Mouse (Mus musculus): Measurements from ENCODE around the gene Zdhhc23. TPM values are rescaled to one million over a fixed set of nuclear protein-coding genes. Genes with fewer than 3 reads are reported as not detected.

Gene Zdhhc23
- polyA plus RNA-seq, 1 experiment from 2014 or later = 0.59 TPM

DNA sequence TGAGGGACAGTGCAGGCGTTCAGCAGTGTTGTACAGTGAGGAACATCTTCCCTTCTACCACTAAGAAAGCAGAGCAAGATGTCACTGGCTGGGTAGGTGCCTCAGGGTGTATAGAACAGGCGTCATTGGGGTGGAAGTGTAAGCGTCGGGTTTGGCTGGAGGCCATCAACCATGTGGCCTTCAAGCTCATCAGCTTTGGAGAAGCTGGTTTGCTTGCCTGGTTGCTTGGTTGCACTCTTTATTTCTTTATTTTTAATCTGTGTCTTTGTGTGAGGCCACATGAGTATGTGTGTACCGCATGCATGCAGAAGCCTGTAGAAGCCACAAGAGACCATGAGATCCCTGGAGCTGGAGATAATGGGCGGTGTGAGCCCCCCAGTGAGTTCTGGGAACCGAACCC is 47.3 kb downstream of the Zdhhc23 start:
- 88% methylated on average over 7 of the region's 7 CpGs for WGBS
- H3K9me3 ChIP-seq = no peaks in the 10 kb centered on the region
- no peak overlapping the region for H3K4me2 ChIP-seq (replicated peaks)
- H3K27me3 ChIP-seq = no peaks in the 10 kb centered on the region
- H3K4me3 ChIP-seq = no peak overlapping the region
- no peak overlapping the region for H3K27ac ChIP-seq
- no peaks in the 10 kb centered on the region for H3K4me1 ChIP-seq
- H3K36me3 ChIP-seq = no peaks in the 10 kb centered on the region
- no peak for ATAC-seq (ENCODE audit: insufficient number of reproducible peaks, insufficient read depth, low FRiP score, low TSS enrichment)
- no peak overlapping the region for H3K9ac ChIP-seq

DNA sequence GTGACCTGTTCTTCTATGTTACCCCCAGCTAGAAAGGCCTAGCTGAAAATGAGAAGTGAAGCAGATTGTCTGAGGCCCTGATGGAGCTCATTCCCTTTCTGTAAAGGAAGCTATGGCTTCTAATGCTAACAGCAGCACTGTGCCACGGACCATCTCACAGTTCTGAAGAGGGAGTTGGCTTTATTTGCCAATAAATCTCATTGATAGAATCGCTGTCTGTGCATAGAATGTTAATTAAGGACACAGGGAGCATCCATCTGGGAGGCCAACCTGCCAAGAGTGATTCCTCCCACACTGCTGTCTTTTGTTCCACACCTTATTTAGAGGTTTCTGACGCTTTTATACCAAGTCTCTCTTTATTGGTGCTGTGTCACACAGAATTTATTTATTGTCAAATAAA is 48.1 kb downstream of the Zdhhc23 start:
- 78% methylated on average over 3 of the region's 3 CpGs for WGBS
- Histone ChIP-seq H3K27me3 (no peaks in the 10 kb centered on the region), H3K9ac (no peak overlapping the region), H3K9me3 (no peaks in the 10 kb centered on the region), H3K4me1 (no peaks in the 10 kb centered on the region), H3K4me3 (no peak overlapping the region), H3K36me3 (no peaks in the 10 kb centered on the region), H3K4me2 (replicated peaks) (no peak overlapping the region), H3K27ac (no peak overlapping the region)
- ATAC-seq (ENCODE audit: insufficient number of reproducible peaks, insufficient read depth, low FRiP score, low TSS enrichment) = no peak

DNA sequence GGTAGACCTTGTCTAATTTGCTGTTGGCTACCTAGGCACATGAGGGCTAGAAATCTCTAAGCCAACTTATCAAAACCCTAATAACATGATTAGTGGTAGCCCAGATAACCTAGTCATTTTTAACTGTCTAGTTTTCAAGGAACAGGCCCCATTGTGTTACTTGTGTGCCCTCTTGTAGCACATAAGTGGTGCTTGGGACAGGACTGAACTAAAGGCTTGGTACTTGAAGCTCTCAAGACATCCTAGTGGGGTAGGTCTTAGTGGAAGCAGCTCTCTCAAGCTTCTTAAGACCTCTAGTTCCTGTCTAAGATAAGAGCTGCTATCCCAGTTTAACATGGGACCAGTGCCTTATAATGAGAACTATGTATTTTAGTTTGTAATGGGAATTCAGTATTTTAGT is 49.0 kb downstream of the Zdhhc23 start:
- H3K9me3 ChIP-seq = no peaks in the 10 kb centered on the region
- H3K4me3 ChIP-seq = no peak overlapping the region
- no peak overlapping the region for H3K27ac ChIP-seq
- no peaks in the 10 kb centered on the region for H3K4me1 ChIP-seq
- no peak overlapping the region for H3K9ac ChIP-seq
- H3K27me3 ChIP-seq = no peaks in the 10 kb centered on the region
- ATAC-seq (ENCODE audit: insufficient number of reproducible peaks, insufficient read depth, low FRiP score, low TSS enrichment) = no peak
- no peaks in the 10 kb centered on the region for H3K36me3 ChIP-seq
- H3K4me2 ChIP-seq (replicated peaks) = no peak overlapping the region

DNA sequence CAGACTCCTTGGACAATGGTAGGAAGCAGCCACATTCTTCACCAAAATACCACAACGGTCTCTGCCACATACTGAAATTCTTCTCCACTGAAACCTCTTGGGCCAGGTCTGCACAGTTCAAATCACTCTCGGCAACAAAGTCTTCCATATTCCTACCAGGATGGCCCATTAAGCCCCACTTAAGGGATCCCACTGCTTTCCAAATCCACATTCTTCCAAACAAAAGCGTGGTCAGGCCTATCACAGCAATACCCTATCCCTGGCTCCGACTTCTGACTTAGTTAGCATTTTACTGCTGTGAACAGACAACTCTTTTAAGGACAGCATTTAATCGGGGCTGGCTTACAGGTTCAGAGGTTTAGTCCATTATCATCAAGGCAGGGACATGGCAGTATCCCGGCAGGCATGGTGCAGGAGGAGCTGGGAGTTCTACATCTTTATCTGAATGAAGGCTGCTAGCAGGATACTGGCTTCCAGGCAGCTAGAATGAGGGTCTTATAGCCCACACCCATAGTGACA is 53.2 kb downstream of the Zdhhc23 start, which contains the start of gene Qtrt2:
Qtrt2 (minus strand) TSS at position 469 of the 519 bp plus-strand sequence.
- H3K27ac ChIP-seq = no peak within 1 kb of the TSS
- H3K4me1 ChIP-seq = no peaks in the 10 kb centered on the region
- ATAC-seq (ENCODE audit: insufficient number of reproducible peaks, insufficient read depth, low FRiP score, low TSS enrichment) = no peak
- H3K9ac ChIP-seq = no peak within 1 kb of the TSS
- WGBS = 78% methylated on average over 6 of the region's 6 CpGs
- no peak within 1 kb of the TSS for H3K4me2 ChIP-seq (replicated peaks)
- H3K4me3 ChIP-seq = no peak within 1 kb of the TSS
- no peaks in the 10 kb centered on the region for H3K36me3 ChIP-seq
- no peaks in the 10 kb centered on the region for H3K9me3 ChIP-seq
- no peaks in the 10 kb centered on the region for H3K27me3 ChIP-seq

DNA sequence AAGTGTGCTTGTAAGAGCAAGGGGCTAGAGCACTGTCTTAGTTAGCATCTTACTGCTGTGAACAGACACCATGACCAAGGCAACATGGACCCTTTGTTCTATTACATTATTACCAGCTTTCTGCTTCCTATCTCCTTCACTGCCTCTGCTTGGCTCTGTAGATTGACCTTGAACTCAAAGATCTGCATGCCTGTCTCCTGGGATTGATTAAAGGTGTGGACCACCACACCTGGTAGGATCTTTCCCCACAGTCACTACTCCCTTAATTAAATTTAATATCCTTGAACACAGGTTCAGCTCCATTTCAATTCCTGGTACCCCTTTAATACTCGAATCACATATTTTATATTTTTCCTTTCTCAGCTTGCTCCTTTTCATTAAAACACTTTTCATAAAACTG is 53.7 kb downstream of the Zdhhc23 start:
- Histone ChIP-seq H3K9ac (no peak overlapping the region), H3K4me3 (no peak overlapping the region), H3K4me1 (no peaks in the 10 kb centered on the region), H3K4me2 (replicated peaks) (no peak overlapping the region), H3K36me3 (no peaks in the 10 kb centered on the region), H3K27me3 (no peaks in the 10 kb centered on the region), H3K9me3 (no peaks in the 10 kb centered on the region), H3K27ac (no peak overlapping the region)
- 77% methylated on average over 1 of the region's 1 CpGs for WGBS
- no peak for ATAC-seq (ENCODE audit: insufficient number of reproducible peaks, insufficient read depth, low FRiP score, low TSS enrichment)

DNA sequence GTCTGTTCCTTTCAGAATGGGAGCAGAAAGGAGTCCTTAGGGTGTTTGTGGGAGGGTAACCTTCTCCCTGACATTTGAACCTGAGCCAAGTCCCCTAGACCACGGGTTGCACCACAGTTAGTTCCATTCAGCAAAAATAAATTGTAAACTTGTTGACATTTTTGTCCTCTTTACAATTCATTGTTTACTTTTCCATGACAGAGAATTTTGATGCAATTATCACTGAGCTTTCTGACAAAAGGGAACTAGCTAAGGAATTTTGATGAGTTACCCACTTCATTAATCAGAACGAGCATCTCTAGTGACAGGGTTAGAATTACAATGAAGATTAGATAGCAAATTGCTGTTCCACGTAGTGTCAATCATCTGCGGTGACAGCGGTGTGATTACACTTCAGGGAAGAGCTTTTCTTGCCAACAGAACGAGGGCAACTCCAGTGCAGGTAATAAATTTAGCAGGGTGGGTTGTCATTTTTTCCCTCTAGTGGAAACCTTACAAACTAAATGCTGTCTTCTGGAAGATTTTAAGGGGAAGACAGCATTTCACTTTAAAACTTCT is 54.5 kb downstream of the Zdhhc23 start:
- H3K4me2 ChIP-seq (replicated peaks) = no peak overlapping the region
- H3K9me3 ChIP-seq = no peaks in the 10 kb centered on the region
- H3K27me3 ChIP-seq = no peaks in the 10 kb centered on the region
- no peak for ATAC-seq (ENCODE audit: insufficient number of reproducible peaks, insufficient read depth, low FRiP score, low TSS enrichment)
- H3K36me3 ChIP-seq = no peaks in the 10 kb centered on the region
- no peak overlapping the region for H3K27ac ChIP-seq
- no peak overlapping the region for H3K9ac ChIP-seq
- no peak overlapping the region for H3K4me3 ChIP-seq
- WGBS = 64% methylated on average over 6 of the region's 6 CpGs
- H3K4me1 ChIP-seq = no peaks in the 10 kb centered on the region

DNA sequence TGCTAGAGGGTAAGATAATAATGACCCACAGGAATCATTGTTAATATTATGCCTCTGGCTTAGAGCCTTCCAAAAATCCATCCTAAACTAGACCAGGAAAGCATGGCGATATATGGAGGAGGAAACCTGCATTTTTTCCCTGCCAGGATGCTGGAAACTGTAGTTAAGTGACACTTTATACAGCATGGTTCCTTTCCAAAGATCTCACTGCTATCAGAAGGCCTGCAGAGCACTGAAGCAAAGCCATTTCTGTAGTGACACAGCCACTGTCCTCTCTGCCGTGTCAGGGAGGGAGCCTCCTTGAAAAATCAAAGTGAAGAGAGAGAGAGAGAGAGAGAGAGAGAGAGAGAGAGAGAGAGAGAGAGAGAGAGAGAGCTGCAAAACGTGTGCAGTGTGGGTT is 57.0 kb downstream of the Zdhhc23 start:
- 70% methylated on average over 3 of the region's 3 CpGs for WGBS
- H3K27ac ChIP-seq = no peak overlapping the region
- no peaks in the 10 kb centered on the region for H3K27me3 ChIP-seq
- H3K4me1 ChIP-seq = no peaks in the 10 kb centered on the region
- no peaks in the 10 kb centered on the region for H3K9me3 ChIP-seq
- no peak for ATAC-seq (ENCODE audit: insufficient number of reproducible peaks, insufficient read depth, low FRiP score, low TSS enrichment)
- H3K9ac ChIP-seq = no peak overlapping the region
- H3K36me3 ChIP-seq = no peaks in the 10 kb centered on the region
- H3K4me2 ChIP-seq (replicated peaks) = no peak overlapping the region
- no peak overlapping the region for H3K4me3 ChIP-seq

DNA sequence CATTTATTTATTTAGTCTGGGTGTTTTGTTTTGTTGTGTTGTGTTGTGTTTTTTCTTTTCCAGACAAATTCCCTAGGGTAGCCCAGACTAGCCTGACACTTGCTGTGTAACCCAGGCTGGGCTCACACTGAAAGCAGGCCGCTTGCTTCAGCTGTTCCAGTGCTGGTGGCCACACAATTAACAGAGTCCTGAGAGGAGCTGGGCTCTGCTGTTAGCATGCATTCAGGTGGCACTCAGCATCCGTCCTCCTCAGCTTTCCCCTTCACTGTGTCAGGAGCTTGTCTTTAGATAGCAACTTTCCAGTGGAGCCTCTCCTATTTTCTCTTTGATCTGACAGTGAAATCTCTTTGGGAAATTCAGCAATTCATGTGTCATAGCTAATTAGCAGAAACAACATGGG is 57.6 kb downstream of the Zdhhc23 start:
- no peak overlapping the region for H3K27ac ChIP-seq
- no peaks in the 10 kb centered on the region for H3K4me1 ChIP-seq
- H3K9ac ChIP-seq = no peak overlapping the region
- H3K4me2 ChIP-seq (replicated peaks) = no peak overlapping the region
- ATAC-seq (ENCODE audit: insufficient number of reproducible peaks, insufficient read depth, low FRiP score, low TSS enrichment) = no peak
- H3K9me3 ChIP-seq = no peaks in the 10 kb centered on the region
- no peaks in the 10 kb centered on the region for H3K27me3 ChIP-seq
- no peak overlapping the region for H3K4me3 ChIP-seq
- no peaks in the 10 kb centered on the region for H3K36me3 ChIP-seq
- WGBS = 53% methylated on average over 2 of the region's 2 CpGs

DNA sequence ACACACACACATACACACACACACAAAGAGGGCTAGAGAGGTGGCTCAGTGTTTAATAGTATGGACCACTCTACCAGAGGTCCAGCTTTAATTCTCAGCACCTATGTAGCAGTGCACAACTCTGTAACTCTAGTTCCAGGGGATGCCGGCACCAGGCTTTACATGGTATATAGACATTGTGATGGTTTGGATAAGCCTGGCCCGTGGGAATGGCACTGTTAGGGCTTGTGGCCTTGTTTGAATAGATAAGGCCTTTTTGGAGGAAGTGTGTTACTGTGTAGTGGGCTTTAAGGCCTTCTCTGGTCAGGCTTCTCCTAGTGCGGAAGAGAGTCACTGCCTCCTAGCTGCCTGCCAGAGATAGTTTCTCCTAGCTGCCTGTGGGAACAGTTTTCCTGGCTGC is 60.7 kb downstream of the Zdhhc23 start:
- H3K27ac ChIP-seq = no peak overlapping the region
- ATAC-seq (ENCODE audit: insufficient number of reproducible peaks, insufficient read depth, low FRiP score, low TSS enrichment) = no peak
- no peaks in the 10 kb centered on the region for H3K36me3 ChIP-seq
- no peaks in the 10 kb centered on the region for H3K27me3 ChIP-seq
- no peaks in the 10 kb centered on the region for H3K9me3 ChIP-seq
- H3K4me3 ChIP-seq = no peak overlapping the region
- H3K4me1 ChIP-seq = no peaks in the 10 kb centered on the region
- H3K9ac ChIP-seq = no peak overlapping the region
- no peak overlapping the region for H3K4me2 ChIP-seq (replicated peaks)
- 85% methylated on average over 3 of the region's 3 CpGs for WGBS

Small RNA genes within 50 kb of the gene (microRNA-seq; reads per million reads assigned to microRNA genes)
- not detected for gene Mir3470b

Other genes with a start within 250 kb of the Zdhhc23 start
- gene Drd3, start 225.8 kb downstream of the Zdhhc23 start, polyA plus RNA-seq (2016; fragmentation: Nextera tagmentation; extraction: Ambion mirVana) = not detected in 2 replicates
- gene Ccdc191, start 90.0 kb downstream of the Zdhhc23 start, polyA plus RNA-seq (2016; fragmentation: Nextera tagmentation; extraction: Ambion mirVana) = 14.2 and 14.4 TPM in 2 replicates
- gene Qtrt2, start 53.0 kb downstream of the Zdhhc23 start, polyA plus RNA-seq (2016; fragmentation: Nextera tagmentation; extraction: Ambion mirVana) = 33.2 and 36.4 TPM in 2 replicates
- gene Gramd1c, start 83.6 kb upstream of the Zdhhc23 start, polyA plus RNA-seq (2016; fragmentation: Nextera tagmentation; extraction: Ambion mirVana) = 6.2 and 6.3 TPM in 2 replicates
- 40.7 and 44.9 TPM in 2 replicates for gene Atp6v1a, start 159.9 kb upstream of the Zdhhc23 start, polyA plus RNA-seq (2016; fragmentation: Nextera tagmentation; extraction: Ambion mirVana)
- gene Naa50, start 160.0 kb upstream of the Zdhhc23 start, polyA plus RNA-seq (2016; fragmentation: Nextera tagmentation; extraction: Ambion mirVana) = 114 and 125 TPM in 2 replicates
- gene Usf3, start 193.5 kb upstream of the Zdhhc23 start, polyA plus RNA-seq (2016; fragmentation: Nextera tagmentation; extraction: Ambion mirVana) = 3.4 and 3.5 TPM in 2 replicates